Mouse (Mus musculus): ENCODE data around the gene Kif26b.

Kif26b gene

GRCm38 (mm10) chr1:178838696-178839320 lies 309.9 kb downstream of the Kif26b start:
- no peak for DNase-seq (ENCODE audit: low read depth, low spot score)

GRCm38 (mm10) chr1:178840311-178840710 lies 311.4 kb downstream of the Kif26b start:
- no peak for DNase-seq (ENCODE audit: low read depth, low spot score)

- no peak for DNase-seq (ENCODE audit: low read depth, low spot score)
Observed at GRCm38 (mm10) chr1:178844839-178845238, 315.9 kb downstream of the Kif26b start.

GRCm38 (mm10) chr1:178847569-178847968 lies 318.6 kb downstream of the Kif26b start:
- no peak for DNase-seq (ENCODE audit: low read depth, low spot score)

- no peak for DNase-seq (ENCODE audit: low read depth, low spot score)
Observed at GRCm38 (mm10) chr1:178848380-178849106, 319.6 kb downstream of the Kif26b start.

GRCm38 (mm10) chr1:178850569-178850968 lies 321.6 kb downstream of the Kif26b start:
- DNase-seq (ENCODE audit: low read depth, low spot score) = peak; percentile 18

GRCm38 (mm10) chr1:178854936-178855335 lies 326.0 kb downstream of the Kif26b start:
- no peak for DNase-seq (ENCODE audit: low read depth, low spot score)

DNA sequence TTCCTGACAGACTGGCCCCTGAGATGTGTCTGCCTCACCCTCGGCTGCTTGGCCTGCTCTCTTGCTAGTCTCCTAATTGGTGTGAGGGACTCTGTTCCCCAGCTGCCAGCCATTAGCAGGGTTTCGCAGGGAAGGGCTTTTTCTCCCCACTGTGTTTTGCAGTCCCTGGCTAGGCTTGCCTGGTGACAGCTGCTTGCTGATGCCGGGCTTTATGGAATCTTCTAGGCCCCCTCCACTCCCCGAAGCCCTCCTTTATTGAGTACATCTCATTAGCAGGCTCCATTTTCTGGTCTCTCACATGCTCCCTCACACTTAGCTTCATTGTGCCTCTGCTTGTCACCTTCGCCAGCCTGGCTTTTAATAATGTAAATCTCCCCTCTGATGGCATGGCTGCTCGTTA lies 327.0 kb downstream of the Kif26b start:
- DNase-seq (ENCODE audit: low read depth, low spot score) = no peak

DNA sequence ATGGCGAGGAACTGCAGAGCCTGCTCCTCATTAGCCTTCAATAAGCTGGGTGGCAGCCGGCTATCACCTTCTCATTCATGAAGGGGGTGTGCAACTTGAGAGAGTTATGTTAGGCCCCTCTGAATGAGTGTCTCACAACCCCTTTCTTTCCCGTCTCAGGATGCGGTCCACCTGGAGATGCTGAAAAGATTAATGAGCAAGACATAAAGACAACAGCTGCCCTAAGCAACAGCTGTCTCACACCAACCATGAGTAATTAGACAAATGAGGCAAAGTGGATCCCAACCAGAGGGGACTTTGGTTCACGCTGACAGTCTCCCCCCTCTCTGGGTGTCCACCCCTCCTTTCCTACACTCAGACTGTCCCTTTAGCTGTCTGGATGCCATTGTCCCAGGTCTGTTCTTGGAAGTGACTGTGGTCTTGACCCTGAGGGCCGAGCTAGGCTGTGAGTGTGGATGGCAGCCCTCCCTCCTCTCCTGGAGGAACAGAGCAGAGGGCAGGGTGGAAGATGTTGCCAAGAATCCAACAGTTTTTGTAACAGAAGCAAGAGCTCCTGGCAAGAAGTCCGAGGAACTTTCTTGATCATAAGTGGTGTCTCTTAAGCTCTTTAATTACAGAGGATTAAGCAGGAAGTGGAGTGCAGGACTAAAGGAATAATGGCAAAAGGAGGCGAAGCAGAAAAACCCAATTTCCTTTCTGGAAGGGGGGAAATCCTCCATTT lies 331.9 kb downstream of the Kif26b start:
- no peak for DNase-seq (ENCODE audit: low read depth, low spot score)

GRCm38 (mm10) chr1:178861392-178861762 lies 332.5 kb downstream of the Kif26b start:
- no peak for DNase-seq (ENCODE audit: low read depth, low spot score)

DNA sequence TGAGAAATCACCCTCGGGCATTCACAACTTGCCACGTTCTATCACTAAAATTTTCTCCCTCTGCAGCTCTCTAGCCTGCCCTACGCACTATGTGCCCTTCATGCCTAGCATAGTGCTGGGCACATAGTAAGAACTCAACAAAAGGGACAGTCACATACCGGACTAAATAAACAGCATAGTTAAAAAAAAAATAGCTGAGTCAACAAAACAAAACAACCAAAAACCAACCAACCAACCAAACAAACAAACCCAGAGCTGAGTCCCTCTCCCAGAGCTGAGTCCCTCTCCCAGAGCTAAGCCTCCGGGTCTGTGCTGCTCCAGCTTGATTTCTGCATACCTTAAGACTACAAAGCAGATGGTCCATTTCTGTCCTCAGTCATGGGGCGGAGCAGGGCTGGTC lies 334.8 kb downstream of the Kif26b start:
- no peak for DNase-seq (ENCODE audit: low read depth, low spot score)

DNA sequence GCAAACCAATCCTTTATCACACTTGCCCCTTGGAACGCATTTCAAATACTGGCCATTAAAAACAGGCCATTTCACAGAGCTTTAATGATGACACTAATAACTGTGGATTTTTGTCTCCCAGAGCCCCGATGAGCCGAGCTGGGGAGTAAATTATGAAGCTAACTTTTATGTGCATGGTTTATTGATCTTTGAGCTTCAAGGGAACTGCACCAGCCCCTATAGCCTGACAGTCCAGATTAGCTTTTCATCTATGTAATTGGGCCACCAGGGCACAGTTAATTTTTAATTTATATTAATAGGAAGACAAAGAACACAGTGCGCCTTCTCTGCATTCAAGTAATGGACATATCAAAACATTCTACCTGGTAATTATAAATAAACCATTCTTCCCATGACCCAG lies 335.4 kb downstream of the Kif26b start:
- no peak for DNase-seq (ENCODE audit: low read depth, low spot score)

GRCm38 (mm10) chr1:178866757-178867156 lies 337.8 kb downstream of the Kif26b start:
- DNase-seq (ENCODE audit: low read depth, low spot score) = no peak

GRCm38 (mm10) chr1:178871055-178871454 lies 342.1 kb downstream of the Kif26b start:
- DNase-seq (ENCODE audit: low read depth, low spot score) = no peak

GRCm38 (mm10) chr1:178876926-178877325 lies 348.0 kb downstream of the Kif26b start:
- no peak for DNase-seq (ENCODE audit: low read depth, low spot score)

- DNase-seq (ENCODE audit: low read depth, low spot score) = no peak
Observed at GRCm38 (mm10) chr1:178878676-178879075, 349.8 kb downstream of the Kif26b start.

DNA sequence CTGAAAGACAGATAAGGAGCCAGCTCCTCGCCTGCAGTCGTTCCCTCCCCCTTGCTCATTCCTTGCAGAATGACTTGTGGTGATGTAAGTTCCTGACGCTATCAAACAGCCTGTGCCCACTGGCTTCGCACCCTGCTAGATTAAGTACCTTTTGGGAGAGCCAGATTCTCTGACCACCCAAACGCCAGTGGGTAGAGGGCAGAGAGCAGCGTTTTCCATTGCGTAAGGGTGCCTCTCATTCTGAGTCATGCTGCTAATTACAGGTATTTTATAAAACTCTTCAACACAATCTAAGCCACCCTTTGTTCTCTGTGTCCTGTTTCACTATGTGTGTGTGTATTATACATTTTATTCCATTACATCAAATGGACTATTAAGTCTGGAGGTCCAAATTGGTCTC lies 352.0 kb downstream of the Kif26b start:
- DNase-seq (ENCODE audit: low read depth, low spot score) = no peak

GRCm38 (mm10) chr1:178886671-178887070 lies 357.7 kb downstream of the Kif26b start:
- DNase-seq (ENCODE audit: low read depth, low spot score) = no peak

GRCm38 (mm10) chr1:178892376-178892775 lies 363.5 kb downstream of the Kif26b start:
- no peak for DNase-seq (ENCODE audit: low read depth, low spot score)

DNA sequence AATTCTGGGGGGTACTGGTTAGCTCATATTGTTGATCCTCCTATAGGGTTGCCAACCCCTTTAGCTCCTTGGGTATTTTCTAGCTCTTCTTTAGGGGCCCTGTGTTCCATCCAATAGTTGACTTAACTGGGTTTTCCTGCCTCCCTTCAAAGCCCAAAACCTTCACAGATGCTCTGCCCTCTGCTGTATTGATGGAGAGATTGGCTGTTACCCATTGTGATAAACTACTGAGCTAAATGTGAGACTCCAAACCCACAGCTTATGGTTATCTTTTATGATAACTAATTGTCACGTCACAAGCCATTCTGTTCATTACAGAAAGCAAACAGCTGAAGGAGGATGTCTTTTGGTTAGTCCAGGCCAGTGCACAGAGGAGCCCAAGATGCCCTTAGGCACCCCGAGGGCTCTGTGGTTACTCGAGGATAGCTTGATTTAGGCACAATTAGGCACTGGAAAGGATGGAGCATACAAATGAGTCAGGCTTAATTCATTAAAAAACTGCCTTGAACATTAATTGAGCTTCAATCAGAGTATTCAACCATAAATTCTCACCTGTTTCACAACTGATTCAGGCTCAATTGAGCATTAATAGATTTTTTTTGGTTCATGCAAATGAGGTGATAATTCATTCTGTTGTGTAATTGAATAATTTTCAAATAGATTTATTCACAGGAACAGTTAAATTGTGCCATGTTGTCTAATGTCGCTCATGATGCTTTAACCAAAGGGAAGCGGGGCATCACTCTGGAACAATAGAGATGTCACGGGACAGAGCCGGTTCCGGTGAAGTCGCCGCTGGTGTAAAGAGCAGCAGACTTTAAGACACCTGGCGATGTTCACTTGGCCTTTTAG lies 364.5 kb downstream of the Kif26b start:
- no peak for DNase-seq (ENCODE audit: low read depth, low spot score)

DNA sequence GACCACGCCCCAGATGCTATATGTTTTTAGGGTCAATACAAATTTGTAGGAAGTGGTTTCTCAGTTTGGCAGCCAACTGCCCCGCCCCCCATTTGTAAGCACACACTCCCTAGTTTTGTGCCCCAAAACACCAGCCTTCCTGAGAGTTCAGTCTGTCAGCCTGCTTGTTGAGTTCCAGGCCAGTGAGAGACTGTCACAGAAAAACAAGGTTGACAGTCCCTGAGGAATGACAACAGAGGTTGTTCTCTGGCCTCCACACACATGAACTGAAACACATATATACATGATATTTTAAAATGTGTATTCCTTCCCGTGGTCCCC lies 365.1 kb downstream of the Kif26b start:
- no peak for DNase-seq (ENCODE audit: low read depth, low spot score)

- DNase-seq (ENCODE audit: low read depth, low spot score) = no peak
Observed at GRCm38 (mm10) chr1:178895674-178896073, 366.7 kb downstream of the Kif26b start.

Measured in WW6 (cell line).